In genomic region chr4:86326638-86327037, GRCm38 (mm10) we compare ENCODE assay signal across 19 mouse cellular contexts.
DNase-seq lines count a peak whose midpoint lies in the region; ATAC-seq lines count a peak whose summit lies in the region.
"Had no signal": no experiment of that assay in that cellular context is flagged by ENCODE, and none has a peak within 500 bp of the region (broad histone marks: within the 10 kb centered on the region; RNA-seq: fewer than 3 reads in every experiment).

No protein-coding gene starts in this region.

- no peaks in the 10 kb centered on the region; the same call in 1 of the 2 replicates for H3K9me3 ChIP-seq in intestine, embryonic 14.5 days (ENCODE audit: control insufficient read depth, low read length)
- no peaks in the 10 kb centered on the region for H3K9me3 ChIP-seq in intestine, embryonic 15.5 days
- no peaks in the 10 kb centered on the region for H3K9me3 ChIP-seq in neural tube, embryonic 12.5 days
- H3K9me3 ChIP-seq in neural tube, embryonic 15.5 days (replicated peaks) = no peaks in the 10 kb centered on the region
- H3K9me3 ChIP-seq: kidney, embryonic 15.5 days; liver, embryonic 15.5 days had no signal

- H3K4me2 ChIP-seq in intestine, embryonic 14.5 days (ENCODE audit: low read length) = no peak overlapping the region
- no peak overlapping the region for H3K4me2 ChIP-seq in intestine, embryonic 15.5 days (replicated peaks)
- H3K4me2 ChIP-seq in neural tube, embryonic 12.5 days (replicated peaks) = no peak overlapping the region
- H3K4me2 ChIP-seq in neural tube, embryonic 15.5 days = no peak overlapping the region
- H3K4me2 ChIP-seq: kidney, embryonic 15.5 days; liver, embryonic 15.5 days had no signal

- no peaks in the 10 kb centered on the region for H3K36me3 ChIP-seq in intestine, embryonic 14.5 days (ENCODE audit: control insufficient read depth, insufficient read depth, low read length)
- no peaks in the 10 kb centered on the region for H3K36me3 ChIP-seq in intestine, embryonic 15.5 days
- no peaks in the 10 kb centered on the region for H3K36me3 ChIP-seq in neural tube, embryonic 12.5 days
- no peaks in the 10 kb centered on the region for H3K36me3 ChIP-seq in neural tube, embryonic 15.5 days
- H3K36me3 ChIP-seq: kidney, embryonic 15.5 days; liver, embryonic 15.5 days had no signal

- no peak for ATAC-seq in intestine, embryonic 14.5 days (replicated peaks; ENCODE audit: low FRiP score, low TSS enrichment, low read depth)
- ATAC-seq in intestine, embryonic 15.5 days = no peak
- ATAC-seq in neural tube, embryonic 12.5 days (ENCODE audit: low FRiP score, low read depth) = 0 out of 2 replicates have a peak, but pooled peaks have one; percentile 44
- no peak for ATAC-seq in neural tube, embryonic 15.5 days (ENCODE audit: low FRiP score)
- ATAC-seq: forebrain, postnatal 0 days had no signal

- 0 out of 2 replicates have a peak overlapping the region, but pooled peaks have one; percentile 47 for H3K27ac ChIP-seq in intestine, embryonic 14.5 days (ENCODE audit: low read depth)
- no peak overlapping the region for H3K27ac ChIP-seq in intestine, embryonic 15.5 days
- no peak overlapping the region for H3K27ac ChIP-seq in neural tube, embryonic 12.5 days
- no peak overlapping the region for H3K27ac ChIP-seq in neural tube, embryonic 15.5 days (replicated peaks)
- H3K27ac ChIP-seq: hindbrain, postnatal 0 days; kidney, embryonic 15.5 days; liver, embryonic 15.5 days had no signal

- no peak overlapping the region for H3K4me3 ChIP-seq in intestine, embryonic 14.5 days (ENCODE audit: low read depth, low read length)
- H3K4me3 ChIP-seq in intestine, embryonic 15.5 days (replicated peaks) = no peak overlapping the region
- H3K4me3 ChIP-seq in neural tube, embryonic 12.5 days = no peak overlapping the region
- H3K4me3 ChIP-seq in neural tube, embryonic 15.5 days (replicated peaks) = no peak overlapping the region
- H3K4me3 ChIP-seq: kidney, embryonic 15.5 days; liver, embryonic 15.5 days; megakaryocyte, embryonic 14.5 days had no signal

- H3K9ac ChIP-seq in intestine, embryonic 14.5 days (ENCODE audit: low read length) = no peak overlapping the region
- no peak overlapping the region for H3K9ac ChIP-seq in intestine, embryonic 15.5 days
- no peak overlapping the region for H3K9ac ChIP-seq in neural tube, embryonic 12.5 days
- no peak overlapping the region for H3K9ac ChIP-seq in neural tube, embryonic 15.5 days (replicated peaks)
- H3K9ac ChIP-seq: forebrain, postnatal 0 days; kidney, embryonic 15.5 days; liver, embryonic 15.5 days had no signal

- WGBS in intestine, embryonic 14.5 days = 54% methylated on average over 8 of the region's 8 CpGs
- 57% methylated on average over 8 of the region's 8 CpGs for WGBS in intestine, embryonic 15.5 days
- WGBS in neural tube, embryonic 12.5 days = 85% methylated on average over 8 of the region's 8 CpGs
- WGBS in neural tube, embryonic 15.5 days = 80% methylated on average over 8 of the region's 8 CpGs

- peak; percentile 28 for DNase-seq in embryo, embryonic 11 days
- DNase-seq in embryo, embryonic 10.5 days (ENCODE audit: low spot score) = no peak
- DNase-seq in intestine, embryonic 14.5 days (ENCODE audit: low spot score) = no peak
- DNase-seq in adrenal gland, adult 8-10 months = no peak
- no peak for DNase-seq in cerebellum, postnatal 25 days
- DNase-seq: cerebellum, adult 11 months; forebrain, postnatal 0 days; gastrocnemius, postnatal 14 days; kidney, adult 11 months; kidney, postnatal 36 days; liver; lung, postnatal 14 days had no signal

- no peaks in the 10 kb centered on the region for H3K27me3 ChIP-seq in intestine, embryonic 14.5 days (replicated peaks; ENCODE audit: control insufficient read depth, insufficient read depth, low read length)
- H3K27me3 ChIP-seq in intestine, embryonic 15.5 days (replicated peaks) = no peaks in the 10 kb centered on the region
- H3K27me3 ChIP-seq in neural tube, embryonic 12.5 days (replicated peaks) = no peaks in the 10 kb centered on the region
- H3K27me3 ChIP-seq in neural tube, embryonic 15.5 days (replicated peaks) = no peaks in the 10 kb centered on the region
- H3K27me3 ChIP-seq: kidney, embryonic 15.5 days; liver, embryonic 15.5 days; megakaryocyte, embryonic 14.5 days had no signal

- peaks cover 15% of the 10 kb centered on the region for H3K4me1 ChIP-seq in intestine, embryonic 14.5 days (replicated peaks; ENCODE audit: control insufficient read depth, insufficient read depth, low read length)
- no peaks in the 10 kb centered on the region for H3K4me1 ChIP-seq in intestine, embryonic 15.5 days (replicated peaks)
- peaks cover 5% of the 10 kb centered on the region for H3K4me1 ChIP-seq in neural tube, embryonic 12.5 days
- no peaks in the 10 kb centered on the region for H3K4me1 ChIP-seq in neural tube, embryonic 15.5 days
- H3K4me1 ChIP-seq: liver, embryonic 15.5 days; megakaryocyte, embryonic 14.5 days had no signal
